Comparison of ENCODE assay signal across 8 mouse cellular contexts in the genomic region with DNA sequence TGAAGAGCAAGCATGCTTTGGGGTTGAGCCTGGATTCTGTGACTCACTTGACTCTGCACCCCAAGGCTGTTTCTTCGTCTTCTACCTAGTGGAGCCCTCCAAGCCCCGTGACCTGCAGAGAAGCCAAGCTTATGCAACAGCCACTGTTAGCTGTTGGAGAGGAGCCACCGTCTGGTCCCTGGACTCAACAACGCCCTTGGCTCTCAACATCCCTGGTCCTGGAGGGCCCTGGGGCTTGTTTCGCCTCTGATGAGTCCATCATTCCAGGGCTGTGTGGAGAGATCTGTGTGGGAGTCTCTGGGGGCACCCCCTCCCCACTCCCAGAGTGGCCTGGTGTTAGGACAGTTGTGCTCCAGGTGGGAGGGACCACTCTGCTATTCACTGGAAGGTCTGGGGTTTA. TPM values are rescaled to one million over a fixed set of nuclear protein-coding genes. Genes with fewer than 3 reads are reported as not detected.
DNase-seq lines count a peak whose midpoint lies in the region; ATAC-seq lines count a peak whose summit lies in the region.

No protein-coding gene starts in this region.

- 58% methylated on average over 5 of the region's 5 CpGs for WGBS in embryonic facial prominence, embryonic 14.5 days
- 78% methylated on average over 5 of the region's 5 CpGs for WGBS in embryonic facial prominence, embryonic 10.5 days
- 55% methylated on average over 5 of the region's 5 CpGs for WGBS in kidney, embryonic 15.5 days

- H3K4me3 ChIP-seq in embryonic facial prominence, embryonic 14.5 days (ENCODE audit: low read depth, low read length) = no peak overlapping the region
- H3K4me3 ChIP-seq in embryonic facial prominence, embryonic 10.5 days = no peak overlapping the region
- no peak overlapping the region for H3K4me3 ChIP-seq in kidney, embryonic 15.5 days (replicated peaks)

- DNase-seq in embryonic facial prominence, embryonic 14.5 days (ENCODE audit: low spot score) = peak; percentile 40
- no peak for DNase-seq in embryonic facial prominence, embryonic 10.5 days (ENCODE audit: low spot score)
- peak; percentile 17 to 23 for DNase-seq in frontal cortex, postnatal 14 days (ENCODE audit: low spot score in 2 of 2)
- DNase-seq in lung, postnatal 4 days = peak; percentile 32 to 50
- peak; percentile 75 to 76 for DNase-seq in urinary bladder, postnatal 4 days (ENCODE audit: low spot score in 2 of 2)
- no peak for DNase-seq in spleen, adult 18-20 months

- no peak overlapping the region for H3K27ac ChIP-seq in embryonic facial prominence, embryonic 14.5 days (replicated peaks; ENCODE audit: low read depth, low read length)
- H3K27ac ChIP-seq in embryonic facial prominence, embryonic 10.5 days (replicated peaks) = no peak overlapping the region
- no peak overlapping the region for H3K27ac ChIP-seq in kidney, embryonic 15.5 days

- no peaks in the 10 kb centered on the region; the same call in 1 of the 2 replicates for H3K4me1 ChIP-seq in embryonic facial prominence, embryonic 14.5 days (ENCODE audit: control insufficient read depth, insufficient read depth, low read length)
- peaks cover 8% of the 10 kb centered on the region for H3K4me1 ChIP-seq in embryonic facial prominence, embryonic 10.5 days
- no peaks in the 10 kb centered on the region for H3K4me1 ChIP-seq in kidney, embryonic 15.5 days

- no peak overlapping the region for H3K4me2 ChIP-seq in embryonic facial prominence, embryonic 14.5 days (ENCODE audit: low read depth, low read length)
- no peak overlapping the region for H3K4me2 ChIP-seq in kidney, embryonic 15.5 days

- H3K36me3 ChIP-seq in embryonic facial prominence, embryonic 14.5 days (ENCODE audit: control insufficient read depth, insufficient read depth, low read length) = no peaks in the 10 kb centered on the region
- H3K36me3 ChIP-seq in embryonic facial prominence, embryonic 10.5 days (replicated peaks) = no peaks in the 10 kb centered on the region
- H3K36me3 ChIP-seq in kidney, embryonic 15.5 days = no peaks in the 10 kb centered on the region

- ATAC-seq in embryonic facial prominence, embryonic 14.5 days (ENCODE audit: low read depth) = no peak
- 0 out of 2 replicates have a peak, but pooled peaks have one; percentile 28 for ATAC-seq in kidney, embryonic 15.5 days (replicated peaks; ENCODE audit: low FRiP score)
- ATAC-seq in megakaryocyte-erythroid progenitor cell, adult 5-6 weeks (replicated peaks; ENCODE audit: low FRiP score, low TSS enrichment, poor library complexity, severe bottlenecking) = no peak

- no peak overlapping the region for H3K9ac ChIP-seq in embryonic facial prominence, embryonic 14.5 days (ENCODE audit: low read depth, low read length)
- H3K9ac ChIP-seq in kidney, embryonic 15.5 days = no peak overlapping the region

- no peaks in the 10 kb centered on the region for H3K9me3 ChIP-seq in embryonic facial prominence, embryonic 14.5 days (ENCODE audit: control insufficient read depth, low read length)
- H3K9me3 ChIP-seq in embryonic facial prominence, embryonic 10.5 days = no peaks in the 10 kb centered on the region
- H3K9me3 ChIP-seq in kidney, embryonic 15.5 days (replicated peaks) = no peaks in the 10 kb centered on the region

- H3K27me3 ChIP-seq in embryonic facial prominence, embryonic 14.5 days (replicated peaks; ENCODE audit: control insufficient read depth, insufficient read depth, low read length) = no peaks in the 10 kb centered on the region
- no peaks in the 10 kb centered on the region for H3K27me3 ChIP-seq in embryonic facial prominence, embryonic 10.5 days (replicated peaks; ENCODE audit: low read depth, poor library complexity, severe bottlenecking)
- no peaks in the 10 kb centered on the region for H3K27me3 ChIP-seq in kidney, embryonic 15.5 days

RNA-seq across cellular contexts. Expression of gene Steap3, which starts 24.3 kb away (rescaled TPM):
- 12.9 and 13.2 TPM in 2 replicates for polyA plus RNA-seq in embryonic facial prominence, embryonic 14.5 days (2014; fragmentation: Nextera tagmentation; extraction: Ambion mirVana)
- 2.6 and 3.6 TPM in 2 replicates for polyA plus RNA-seq in embryonic facial prominence, embryonic 10.5 days (2016; fragmentation: Nextera tagmentation; extraction: Ambion mirVana)
- 3.0 and 3.4 TPM in 2 replicates for polyA plus RNA-seq in kidney, embryonic 15.5 days (2015; fragmentation: Nextera tagmentation; extraction: Ambion mirVana)
- total RNA-seq in megakaryocyte-erythroid progenitor cell, adult 5-6 weeks (2014; fragmentation: Nextera tagmentation) = 120 and 172 TPM in 2 replicates
- 28.2 and 43.0 TPM in 2 replicates for total RNA-seq in megakaryocyte-erythroid progenitor cell, adult 5-6 weeks (2017)

Comparison
In these comparisons a context has a peak if more than half of its experiments do, and no peak if none do; other contexts are left out.
1. DNase-seq: peak in embryonic facial prominence, embryonic 14.5 days (single experiment), frontal cortex, postnatal 14 days (2 of 2), lung, postnatal 4 days (2 of 2) and urinary bladder, postnatal 4 days (2 of 2); none in embryonic facial prominence, embryonic 10.5 days (single experiment) and spleen, adult 18-20 months (0 of 2).